Mouse (Mus musculus) gonadal fat pad, adult 2 months (tissue): ENCODE results near the gene Pde8b. TPM values are rescaled to one million over a fixed set of nuclear protein-coding genes. Genes with fewer than 3 reads are reported as not detected.
"Not testable (repeated sequence)": the region's sequence is repeated elsewhere in the genome, so short reads cannot be mapped to it uniquely, and the experiment has no call there.

ENCODE experiments used
- DNase-seq: peaks from one replicate; pipeline ENCODE4 v3.0.0-alpha.2; 2012; ENCODE audit warnings: low read depth
- polyA plus RNA-seq: library from polyadenylated mRNA; depleted of rRNA; stranded (reverse); fragments of >200 nt; gene quantifications from 2 replicates; pipeline ENCODE4 v1.2.3, GENCODE M21; 2012

Pde8b gene
- polyA plus RNA-seq, 1 experiment: 15.8 TPM

DNA sequence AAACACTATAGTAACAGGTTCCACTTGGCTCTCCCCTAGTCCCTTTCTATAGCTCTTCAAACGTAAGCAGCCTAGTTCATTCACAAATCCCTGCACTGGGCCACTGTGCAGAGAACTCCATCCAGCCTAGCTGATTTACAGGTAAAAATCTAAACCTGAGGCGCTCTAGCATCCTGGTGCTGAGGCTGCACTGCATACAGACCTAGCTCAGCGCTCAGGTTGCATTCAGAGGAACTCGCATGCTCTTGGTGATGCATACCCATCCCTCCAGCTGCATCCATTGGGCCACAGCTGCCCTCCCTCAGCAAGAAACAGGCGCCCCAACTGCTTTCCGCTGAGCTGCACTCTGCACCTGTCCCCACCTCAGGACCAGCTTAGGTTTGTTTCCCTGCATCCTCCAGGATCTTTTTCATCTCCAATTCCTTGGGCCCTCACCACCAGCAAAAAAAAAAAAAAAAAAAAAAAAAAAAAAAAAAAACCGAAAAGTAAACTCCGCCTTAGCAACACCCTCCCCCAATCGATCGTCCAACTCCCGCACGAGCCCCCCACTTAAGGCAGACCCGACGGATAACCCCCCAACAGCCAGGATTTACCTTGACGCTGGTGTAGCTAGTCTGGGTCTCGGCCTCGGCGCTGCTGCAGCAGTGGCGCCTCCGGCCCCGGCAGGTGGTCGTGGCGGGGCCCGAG, 28.1 kb downstream of the Pde8b start:
- DNase-seq: no peak

GRCm38 (mm10) chr13:95215661-95216170, 34.4 kb downstream of the Pde8b start:
- DNase-seq: not testable (repeated sequence)

- no peak for DNase-seq
Measured at GRCm38 (mm10) chr13:95212320-95212719, 37.8 kb downstream of the Pde8b start.

GRCm38 (mm10) chr13:95207301-95207700, 42.8 kb downstream of the Pde8b start:
- not testable (repeated sequence) for DNase-seq

GRCm38 (mm10) chr13:95202151-95202758, 47.9 kb downstream of the Pde8b start:
- no peak for DNase-seq

GRCm38 (mm10) chr13:95200817-95201216, 49.3 kb downstream of the Pde8b start:
- DNase-seq: no peak

DNA sequence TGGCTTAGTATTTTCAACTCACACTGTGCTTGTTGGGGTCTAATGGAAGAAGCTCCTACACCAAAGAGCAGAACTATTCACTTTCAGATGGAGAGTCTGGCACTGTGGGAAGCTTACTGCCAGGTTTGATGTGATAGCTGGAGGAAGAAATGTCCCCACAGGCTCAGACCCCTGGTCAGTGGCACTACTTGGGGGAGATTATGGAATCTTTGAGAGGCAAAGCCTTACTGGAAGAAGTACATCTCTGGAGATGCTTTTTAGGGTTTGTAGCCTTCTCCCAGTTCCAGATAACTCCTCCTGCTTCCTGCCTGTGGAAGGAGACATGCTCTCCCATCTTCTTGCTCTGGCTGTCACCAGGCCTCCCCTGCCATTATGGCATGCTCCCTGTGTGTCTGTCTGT, 50.1 kb downstream of the Pde8b start:
- no peak for DNase-seq

GRCm38 (mm10) chr13:95196106-95196705, 53.9 kb downstream of the Pde8b start:
- DNase-seq: no peak

DNA sequence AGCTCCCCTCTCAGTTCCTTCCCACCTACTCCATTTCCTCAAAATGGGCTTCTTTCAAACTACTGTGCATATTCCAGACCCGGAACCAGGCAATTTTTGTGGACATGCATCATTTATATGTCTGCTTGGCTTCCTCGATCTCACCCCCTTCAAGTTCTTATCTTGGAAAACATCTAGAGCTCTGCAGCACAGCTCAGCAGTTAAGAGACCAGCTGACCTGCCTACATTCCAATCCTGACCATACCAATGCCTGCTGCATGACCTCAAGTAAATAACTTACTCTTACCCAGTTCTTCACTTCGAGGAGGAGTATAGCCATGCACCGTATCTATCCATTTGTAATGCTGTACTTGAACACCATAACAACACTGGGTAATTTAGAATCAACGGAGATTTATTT, 58.2 kb downstream of the Pde8b start:
- DNase-seq: no peak

- DNase-seq: no peak
Measured at GRCm38 (mm10) chr13:95189111-95189510, 61.0 kb downstream of the Pde8b start.

DNA sequence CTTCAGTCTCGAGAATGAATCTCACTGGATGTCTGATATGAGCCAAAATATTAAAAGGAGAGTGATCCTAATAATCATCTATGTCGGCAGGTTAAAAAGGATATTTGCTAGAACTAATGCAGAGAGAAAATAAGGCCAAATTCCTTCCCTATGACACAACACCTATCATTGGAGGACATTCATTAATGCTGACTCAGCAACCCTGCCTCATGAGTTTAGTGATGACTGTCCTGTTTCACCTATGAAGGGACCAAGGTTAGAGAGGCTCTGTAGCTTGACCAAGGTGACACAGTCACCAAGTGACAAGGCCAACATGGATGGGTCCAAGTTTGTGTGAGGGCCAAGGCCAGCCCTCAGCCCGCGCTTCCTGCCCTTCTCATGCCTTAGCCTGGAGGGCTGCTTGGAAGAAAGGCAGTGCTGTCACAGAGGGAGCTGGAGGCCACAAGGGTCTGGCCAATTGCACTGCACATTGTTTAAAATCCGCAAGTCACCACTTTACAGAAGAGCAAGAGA, 62.9 kb downstream of the Pde8b start:
- no peak for DNase-seq

GRCm38 (mm10) chr13:95186741-95187035, 63.4 kb downstream of the Pde8b start:
- DNase-seq: no peak

- DNase-seq: no peak
Measured at GRCm38 (mm10) chr13:95185891-95186740, 64.0 kb downstream of the Pde8b start.

DNA sequence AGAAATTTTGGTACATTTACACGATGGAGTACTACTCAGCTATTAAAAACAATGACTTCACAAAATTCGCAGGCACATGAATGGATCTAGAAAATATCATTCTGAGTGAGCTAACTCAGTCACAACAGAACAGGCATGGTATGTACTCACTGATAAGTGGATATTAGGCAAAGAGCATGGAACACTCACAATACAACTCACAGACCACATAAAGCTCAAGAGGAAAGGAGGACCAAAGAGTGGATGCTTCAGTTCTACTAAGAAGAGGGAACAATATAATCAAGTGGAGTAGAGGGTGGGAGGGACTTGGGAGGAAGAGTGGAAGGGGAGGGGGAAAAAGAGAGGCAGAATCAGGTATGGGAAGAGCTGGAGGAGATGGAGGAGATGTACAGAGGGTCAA, 66.5 kb downstream of the Pde8b start:
- DNase-seq: no peak

DNA sequence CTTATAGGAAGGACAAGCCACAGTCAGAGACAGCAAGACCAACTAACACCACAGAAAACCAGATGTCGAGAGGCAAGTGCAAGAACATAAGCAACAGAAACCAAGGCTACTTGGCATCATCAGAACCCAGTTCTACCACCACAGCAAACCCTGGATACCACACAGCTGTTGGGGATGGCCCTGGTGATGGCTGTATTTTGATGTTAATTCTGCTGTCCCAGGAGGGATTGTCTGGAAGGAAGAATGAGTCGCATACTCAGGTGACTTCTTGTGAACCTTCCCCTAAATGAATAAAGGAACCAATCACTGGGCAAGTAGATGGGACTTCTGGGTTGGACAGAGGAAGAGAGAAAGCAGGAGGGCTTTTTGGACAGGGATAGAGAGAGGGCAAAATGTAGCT, 69.9 kb downstream of the Pde8b start:
- no peak for DNase-seq

- DNase-seq: no peak
Measured at GRCm38 (mm10) chr13:95177326-95177725, 72.8 kb downstream of the Pde8b start.

GRCm38 (mm10) chr13:95176399-95176798, 73.7 kb downstream of the Pde8b start:
- no peak for DNase-seq

GRCm38 (mm10) chr13:95174253-95174652, 75.9 kb downstream of the Pde8b start:
- no peak for DNase-seq

- no peak for DNase-seq
Measured at GRCm38 (mm10) chr13:95172346-95172745, 77.8 kb downstream of the Pde8b start.

- no peak for DNase-seq
Measured at GRCm38 (mm10) chr13:95160211-95160610, 89.9 kb downstream of the Pde8b start.

GRCm38 (mm10) chr13:95158986-95159385, 91.2 kb downstream of the Pde8b start:
- no peak for DNase-seq

- DNase-seq: no peak
Measured at GRCm38 (mm10) chr13:95144746-95145145, 105.4 kb downstream of the Pde8b start.
